Mouse (Mus musculus) heart, embryonic 14.5 days (tissue): ENCODE data around the gene Tmem183a. TPM values are rescaled to one million over a fixed set of nuclear protein-coding genes. Genes with fewer than 3 reads are reported as not detected.

Source experiments
- ATAC-seq: fragments of 200-750 bp; cut with Nextera tagmentation; 2 replicates; pipeline ENCODE4 v1.8.0; 2017; ENCODE audit warnings: low read depth, moderate TSS enrichment; ENCODE audit not compliant: insufficient number of reproducible peaks, insufficient read depth, low FRiP score
- H3K27ac ChIP-seq, 2 experiments: fragments of 200-500 bp in 1 of 2; fragments of 300-500 bp in 1 of 2; sonication (generic) in 1 of 2; replicated peaks in 1 of 2; 2 replicates each; pipeline ENCODE4 v1.5.1; 2012 to 2014; ENCODE audit warnings: low read depth in 2 of 2, low read length in 2 of 2, control low read depth in 1 of 2, mild to moderate bottlenecking in 1 of 2, mixed read lengths in 1 of 2; ENCODE audit not compliant: control insufficient read depth in 1 of 2, insufficient read depth in 1 of 2
- H3K27me3 ChIP-seq: fragments of 300-500 bp; sonication (generic); 2 replicates; pipeline ENCODE4 v1.6.1; 2014; ENCODE audit warnings: mild to moderate bottlenecking, low read length, control low read depth; ENCODE audit not compliant: control insufficient read depth, insufficient read depth
- H3K36me3 ChIP-seq: fragments of 300-500 bp; sonication (generic); 2 replicates; pipeline ENCODE4 v1.6.1; 2014; ENCODE audit warnings: mild to moderate bottlenecking, control low read depth, low read length, mixed read lengths; ENCODE audit not compliant: control insufficient read depth, insufficient read depth
- H3K4me1 ChIP-seq, 2 experiments: fragments of 200-500 bp in 1 of 2; fragments of 300-500 bp in 1 of 2; sonication (generic) in 1 of 2; 2 replicates each; pipeline ENCODE4 v1.6.1; 2012 to 2014; ENCODE audit warnings: low read length in 2 of 2, control low read depth in 1 of 2, mixed read lengths in 1 of 2; ENCODE audit not compliant: control insufficient read depth in 2 of 2, insufficient read depth in 2 of 2
- H3K4me2 ChIP-seq: fragments of 300-500 bp; sonication (generic); 2 replicates; pipeline ENCODE4 v1.6.1; 2014; ENCODE audit warnings: mild to moderate bottlenecking, low read length
- H3K4me3 ChIP-seq, 2 experiments: fragments of 200-500 bp in 1 of 2; fragments of 300-500 bp in 1 of 2; sonication (generic) in 1 of 2; 2 replicates each; pipeline ENCODE4 v1.5.1; 2012 to 2014; ENCODE audit warnings: low read length in 2 of 2, mild to moderate bottlenecking in 2 of 2, control low read depth in 1 of 2, low read depth in 1 of 2, moderate library complexity in 1 of 2; ENCODE audit not compliant: control insufficient read depth in 1 of 2, insufficient read depth in 1 of 2
- H3K9ac ChIP-seq: fragments of 300-500 bp; sonication (generic); 2 replicates; pipeline ENCODE4 v1.6.1; 2014; ENCODE audit warnings: mild to moderate bottlenecking, low read length
- H3K9me3 ChIP-seq: fragments of 300-500 bp; sonication (generic); 2 replicates; pipeline ENCODE4 v1.6.1; 2016; ENCODE audit warnings: low read length, control low read depth; ENCODE audit not compliant: control insufficient read depth
- WGBS: fragments of 180-500 bp; shearing (Covaris S2); extraction: QIAGEN DNeasy Blood & Tissue Kit; methylation state at CpG from one replicate; pipeline ENCODE4 v1.1.7; 2014; 5-methylcytosine and 5-hydroxymethylcytosine counted together
- polyA plus RNA-seq: library from polyadenylated mRNA; unstranded; fragments of >200 nt; fragmentation: Nextera tagmentation; extraction: Ambion mirVana; gene quantifications from 2 replicates; pipeline ENCODE4 v1.2.1, GENCODE M21; 2014

Tmem183a gene
- polyA plus RNA-seq, 1 experiment from 2014 or later, result 62.5 TPM

GRCm38 (mm10) chr1:134365491-134365890, 3.7 kb upstream of the Tmem183a start:
- H3K9me3 ChIP-seq, result peaks cover 6% of the 10 kb centered on the region; the same call in 1 of the 2 replicates
- H3K4me3 ChIP-seq, result no peak overlapping the region
- 60% methylated on average over 5 of the region's 5 CpGs for WGBS
- no peaks in the 10 kb centered on the region for H3K27me3 ChIP-seq
- H3K9ac ChIP-seq, result no peak overlapping the region
- no peak overlapping the region for H3K4me2 ChIP-seq
- H3K36me3 ChIP-seq, result peaks cover 3% of the 10 kb centered on the region
- H3K27ac ChIP-seq, result no peak overlapping the region
- no peak for ATAC-seq
- peaks cover 3 to 12% of the 10 kb centered on the region in 2 experiments; a peak in 3 of 4 replicates for H3K4me1 ChIP-seq

- H3K36me3 ChIP-seq, result peaks cover 24% of the 10 kb centered on the region
- peaks cover 3 to 13% of the 10 kb centered on the region in 2 experiments; a peak in 3 of 4 replicates for H3K4me1 ChIP-seq
- no peak overlapping the region for H3K4me3 ChIP-seq
- H3K27me3 ChIP-seq, result no peaks in the 10 kb centered on the region
- no peak overlapping the region for H3K9ac ChIP-seq
- 77% methylated on average over 4 of the region's 4 CpGs for WGBS
- no peaks in the 10 kb centered on the region for H3K9me3 ChIP-seq
- H3K27ac ChIP-seq, result no peak overlapping the region
- no peak overlapping the region for H3K4me2 ChIP-seq
- ATAC-seq, result no peak
Measured at GRCm38 (mm10) chr1:134363194-134363593, 1.4 kb upstream of the Tmem183a start.

GRCm38 (mm10) chr1:134361195-134361856, 453 bp downstream of the Tmem183a start:
- Histone ChIP-seq H3K4me1 (peaks cover 3 to 13% of the 10 kb centered on the region in 2 experiments; a peak in 3 of 4 replicates), H3K36me3 (peaks cover 41% of the 10 kb centered on the region), H3K27ac (peak overlapping the region in 1 of 2 experiments; percentile 78; a peak in 2 of 4 replicates), H3K9me3 (no peaks in the 10 kb centered on the region), H3K4me3 (peak overlapping the region; percentile 73 to 95), H3K9ac (peak overlapping the region; percentile 88), H3K27me3 (no peaks in the 10 kb centered on the region), H3K4me2 (peak overlapping the region; percentile 90)
- under 1% methylated on average over 44 of the region's 44 CpGs for WGBS
- ATAC-seq, result peak; percentile 88; the same call in 1 of the 2 replicates

GRCm38 (mm10) chr1:134360656-134361055, 1.1 kb downstream of the Tmem183a start:
- H3K9me3 ChIP-seq, result no peaks in the 10 kb centered on the region
- H3K4me1 ChIP-seq, result peaks cover 3 to 13% of the 10 kb centered on the region in 2 experiments; a peak in 3 of 4 replicates
- WGBS, result 63% methylated on average over 7 of the region's 7 CpGs
- no peak for ATAC-seq
- H3K36me3 ChIP-seq, result peaks cover 48% of the 10 kb centered on the region
- peak overlapping the region; percentile 73 to 95; a peak in 3 of 4 replicates for H3K4me3 ChIP-seq
- H3K27me3 ChIP-seq, result no peaks in the 10 kb centered on the region
- peak overlapping the region; percentile 88 for H3K9ac ChIP-seq
- peak overlapping the region; percentile 90 for H3K4me2 ChIP-seq
- no peak overlapping the region for H3K27ac ChIP-seq

GRCm38 (mm10) chr1:134357461-134357860, 4.3 kb downstream of the Tmem183a start:
- H3K4me3 ChIP-seq, result no peak overlapping the region
- no peaks in the 10 kb centered on the region for H3K9me3 ChIP-seq
- 90% methylated on average over 4 of the region's 4 CpGs for WGBS
- ATAC-seq, result no peak
- H3K27me3 ChIP-seq, result no peaks in the 10 kb centered on the region
- H3K36me3 ChIP-seq, result peaks cover 80% of the 10 kb centered on the region
- H3K4me1 ChIP-seq, result peaks cover 3 to 12% of the 10 kb centered on the region in 2 experiments; a peak in 3 of 4 replicates
- H3K27ac ChIP-seq, result no peak overlapping the region
- H3K9ac ChIP-seq, result no peak overlapping the region
- H3K4me2 ChIP-seq, result no peak overlapping the region

- H3K9me3 ChIP-seq, result no peaks in the 10 kb centered on the region
- WGBS, result 97% methylated on average over 2 of the region's 2 CpGs
- H3K36me3 ChIP-seq, result peaks cover 94% of the 10 kb centered on the region
- H3K4me2 ChIP-seq, result no peak overlapping the region
- no peak for ATAC-seq
- H3K9ac ChIP-seq, result no peak overlapping the region
- no peaks in the 10 kb centered on the region; a peak in 1 of 4 replicates for H3K4me1 ChIP-seq
- no peaks in the 10 kb centered on the region for H3K27me3 ChIP-seq
- H3K4me3 ChIP-seq, result no peak overlapping the region
- no peak overlapping the region for H3K27ac ChIP-seq
Measured at GRCm38 (mm10) chr1:134353326-134353725, 8.5 kb downstream of the Tmem183a start.

- no peaks in the 10 kb centered on the region for H3K27me3 ChIP-seq
- ATAC-seq, result no peak
- H3K9ac ChIP-seq, result no peak overlapping the region
- no peak overlapping the region for H3K4me2 ChIP-seq
- H3K4me1 ChIP-seq, result peaks cover 7 to 30% of the 10 kb centered on the region in 2 experiments
- H3K9me3 ChIP-seq, result no peaks in the 10 kb centered on the region
- H3K27ac ChIP-seq, result no peak overlapping the region
- H3K36me3 ChIP-seq, result peaks cover 67% of the 10 kb centered on the region
- no peak overlapping the region for H3K4me3 ChIP-seq
- whole genome bisulfite sequencing, result 77% methylated on average over 9 of the region's 9 CpGs
Measured at GRCm38 (mm10) chr1:134347791-134348190, 14.0 kb downstream of the Tmem183a start.
